Comparison of ENCODE assay signal across 23 mouse cellular contexts in genomic region chr19:17397922-17398321, GRCm38 (mm10). TPM values are rescaled to one million over a fixed set of nuclear protein-coding genes. Genes with fewer than 3 reads are reported as not detected.
A peak's percentile ranks its signal among the peaks of the same experiment; 100 is the strongest.
DNase-seq lines count a peak whose midpoint lies in the region; TF ChIP-seq lines count a peak whose summit lies in the region.
"Had no signal": no experiment of that assay in that cellular context is flagged by ENCODE, and none has a peak within 500 bp of the region (broad histone marks: within the 10 kb centered on the region; RNA-seq: fewer than 3 reads in every experiment).

No protein-coding gene starts in this region.

- H3K27me3 ChIP-seq in heart, adult 2 months (ENCODE audit: control insufficient read depth, insufficient read depth, low read length): no peaks in the 10 kb centered on the region
- H3K27me3 ChIP-seq: CH12.LX; hindbrain, embryonic 12.5 days; hindbrain, embryonic 15.5 days; Patski had no signal

- H3K27ac ChIP-seq in heart, adult 2 months: peak overlapping the region; percentile 16; the same call in 1 of the 2 replicates
- H3K27ac ChIP-seq: forebrain, embryonic 10.5 days; forebrain, embryonic 13.5 days; heart, embryonic 13.5 days; hindbrain, embryonic 12.5 days; hindbrain, embryonic 15.5 days had no signal

- peaks cover 23% of the 10 kb centered on the region for H3K36me3 ChIP-seq in heart, adult 2 months (ENCODE audit: control insufficient read depth, insufficient read depth, low read length)

- no peak overlapping the region for H3K4me3 ChIP-seq in heart, adult 2 months
- H3K4me3 ChIP-seq: forebrain, embryonic 10.5 days; forebrain, embryonic 13.5 days; heart, embryonic 13.5 days; hindbrain, embryonic 12.5 days; hindbrain, embryonic 15.5 days had no signal

- no peaks in the 10 kb centered on the region for H3K79me2 ChIP-seq in heart, adult 2 months (replicated peaks; ENCODE audit: control insufficient read depth, insufficient read depth, low read length)

- no peak for DNase-seq in heart, adult 2 months
- no peak for DNase-seq in heart, postnatal 10 days
- peak; percentile 15 for DNase-seq in brain, embryonic 14.5 days (ENCODE audit: low read depth)
- peak; percentile 45 for DNase-seq in lung, postnatal 10 days
- DNase-seq in lung, postnatal 36 days: peak; percentile 53
- DNase-seq in left cerebral cortex, adult 9 months (ENCODE audit: low spot score in 2 of 2): no peak
- no peak for DNase-seq in embryo, embryonic 9.5 days (ENCODE audit: extremely low spot score)
- DNase-seq: adrenal gland, postnatal 10 days; adrenal gland, postnatal 36 days; B cell, adult 2 months; cerebellum, adult 11 months; cerebellum, adult 2 months; cerebellum, adult 9-11 months; cerebellum, postnatal 25 days; gastrocnemius, postnatal 10 days; gastrocnemius, postnatal 36 days had no signal

- TF ChIP-seq POLR2A in heart, adult 2 months (IDR thresholded peaks at IDR 0.05; ENCODE audit: insufficient read depth, low read depth, low read length): no peak
- TF ChIP-seq POLR2A in brain, embryonic 14.5 days (IDR thresholded peaks at IDR 0.05; ENCODE audit: borderline replicate concordance, extremely low read depth, insufficient read depth, insufficient read length, poor library complexity, severe bottlenecking): no peak

- H3K9ac ChIP-seq in heart, adult 2 months (ENCODE audit: low read depth, low read length): no peak overlapping the region
- H3K9ac ChIP-seq: forebrain, embryonic 13.5 days; heart, embryonic 13.5 days; hindbrain, embryonic 12.5 days; hindbrain, embryonic 15.5 days had no signal

- 0 out of 2 replicates have a peak, but pooled peaks have one; percentile 18 for TF ChIP-seq CTCF in heart, adult 2 months (IDR thresholded peaks at IDR 0.05)
- TF ChIP-seq CTCF in brain, embryonic 14.5 days (IDR thresholded peaks at IDR 0.05; ENCODE audit: borderline replicate concordance, extremely low read depth, insufficient read depth, insufficient read length): no peak

- no peak for TF ChIP-seq EP300 in heart, adult 2 months (IDR thresholded peaks at IDR 0.05; ENCODE audit: insufficient read depth, low read depth, low read length)

- 68% methylated on average over 5 of the region's 5 CpGs for WGBS in heart, adult 2 months

- peaks cover 8% of the 10 kb centered on the region for H3K4me1 ChIP-seq in heart, adult 2 months (ENCODE audit: control insufficient read depth, insufficient read depth, low read length)
- H3K4me1 ChIP-seq: hindbrain, embryonic 12.5 days had no signal

- intact Hi-C loops in heart, adult 2 months (cut with DNase I): loop anchor here (10.0 kb wide), 1 partner anchor 437 kb away; the partner anchor contains the start of gene Pcsk5
- intact Hi-C loops in heart, postnatal 10 days (cut with DNase I): loop anchor here (10.0 kb wide), 2 partner anchors 437 to 1227 kb away; partner anchors contain the start of gene Pcsk5

RNA-seq across cellular contexts. Expression of gene Rfk, which starts 4.1 kb away (rescaled TPM):
- 10 to 100 TPM; 73.6 to 74.9 TPM for total RNA-seq in heart, adult 2 months (2021)
- polyA plus RNA-seq in heart, adult 2 months (2012; rRNA removed): 50.6 and 72.3 TPM in 2 replicates
- total RNA-seq in heart, postnatal 10 days (2021): 10 to 100 TPM; 54.2 to 55.8 TPM
- polyA plus RNA-seq in brain, embryonic 14.5 days (2012; rRNA removed): 44.0 and 44.1 TPM in 2 replicates

RNA-seq across cellular contexts. Expression of gene Gcnt1, which starts 25.3 kb away (rescaled TPM):
- total RNA-seq in heart, adult 2 months (2021): 10 to 100 TPM; 10.8 to 12.1 TPM
- polyA plus RNA-seq in heart, adult 2 months (2012; rRNA removed): 1.1 and 2.2 TPM in 2 replicates
- total RNA-seq in heart, postnatal 10 days (2021): 10 to 100 TPM; 11.4 to 13.6 TPM
- 0.45 and 0.97 TPM in 2 replicates for polyA plus RNA-seq in brain, embryonic 14.5 days (2012; rRNA removed)

Comparison
In these comparisons a context has a peak if more than half of its experiments do, and no peak if none do; other contexts are left out.
1. DNase-seq: peak in brain, embryonic 14.5 days (single experiment), lung, postnatal 10 days (single experiment) and lung, postnatal 36 days (single experiment); none in heart, adult 2 months (0 of 2), heart, postnatal 10 days (0 of 2), left cerebral cortex, adult 9 months (0 of 2) and embryo, embryonic 9.5 days (single experiment).